Mouse (Mus musculus) MEL (cell line): ENCODE data around the gene Cd55. TPM values are rescaled to one million over a fixed set of nuclear protein-coding genes. Genes with fewer than 3 reads are reported as not detected.

Experiments used
- DNase-seq: peaks from one replicate; pipeline ENCODE4 v3.0.0; 2011; ENCODE audit warnings: low read depth, low spot score
- H3K27ac ChIP-seq: 2 replicates; pipeline ENCODE4 v1.5.1; 2012; ENCODE audit warnings: low read depth, mild to moderate bottlenecking, control low read depth, low read length, moderate library complexity; ENCODE audit not compliant: control insufficient read depth
- H3K27me3 ChIP-seq, 2 experiments: fragments of 150-350 bp in 1 of 2; sonication (generic) in 1 of 2; 2 replicates each; pipeline ENCODE4 v1.6.1; 2012; ENCODE audit warnings: low read length in 2 of 2, mild to moderate bottlenecking in 2 of 2, improper control_type of control experiment in 1 of 2, moderate library complexity in 1 of 2; ENCODE audit not compliant: insufficient read depth in 2 of 2, control insufficient read depth in 1 of 2
- H3K36me3 ChIP-seq, 2 experiments: 2 replicates each; pipeline ENCODE4 v1.6.1; 2012 to 2014; ENCODE audit warnings: low read length in 2 of 2, improper control_type of control experiment in 1 of 2, inconsistent platforms in 1 of 2, mild to moderate bottlenecking in 1 of 2; ENCODE audit not compliant: insufficient read depth in 2 of 2, control insufficient read depth in 1 of 2
- H3K4me1 ChIP-seq, 2 experiments: fragments of 150-350 bp in 1 of 2; sonication (generic) in 1 of 2; 2 replicates each; pipeline ENCODE4 v1.6.1; 2012; ENCODE audit warnings: low read length in 2 of 2, improper control_type of control experiment in 1 of 2, mild to moderate bottlenecking in 1 of 2; ENCODE audit not compliant: insufficient read depth in 2 of 2, control insufficient read depth in 1 of 2
- H3K4me3 ChIP-seq, 2 experiments: fragments of 150-350 bp in 1 of 2; sonication (generic) in 1 of 2; 2 replicates each; pipeline ENCODE4 v1.5.1; 2012; ENCODE audit warnings: low read depth in 2 of 2, low read length in 2 of 2, mild to moderate bottlenecking in 2 of 2, moderate library complexity in 2 of 2, control low read depth in 1 of 2, improper control_type of control experiment in 1 of 2; ENCODE audit not compliant: control insufficient read depth in 1 of 2, insufficient read depth in 1 of 2
- H3K79me2 ChIP-seq: 2 replicates; pipeline ENCODE4 v1.6.1; 2012; ENCODE audit warnings: mild to moderate bottlenecking, low read length, moderate library complexity; ENCODE audit not compliant: control insufficient read depth, poor library complexity, insufficient read depth
- H3K9ac ChIP-seq: 2 replicates; pipeline ENCODE4 v1.6.1; 2012; ENCODE audit warnings: low read depth, mild to moderate bottlenecking, control low read depth, low read length, moderate library complexity; ENCODE audit not compliant: control insufficient read depth, poor library complexity, severe bottlenecking
- H3K9me3 ChIP-seq: fragments of 150-350 bp; sonication (generic); replicated peaks from 2 replicates; pipeline ENCODE4 v1.6.1; 2012; ENCODE audit warnings: mild to moderate bottlenecking, low read length, improper control_type of control experiment, moderate library complexity; ENCODE audit not compliant: insufficient read depth
- BHLHE40 ChIP-seq: IDR thresholded peaks from 2 replicates; pipeline ENCODE4 v1.6.1; 2012; ENCODE audit warnings: low read depth, mild to moderate bottlenecking, inconsistent platforms, low read length, improper control_type of control experiment, borderline replicate concordance
- CHD1 ChIP-seq: IDR thresholded peaks from 2 replicates; pipeline ENCODE4 v1.6.1; 2012; ENCODE audit warnings: low read depth, mild to moderate bottlenecking, inconsistent platforms, low read length, improper control_type of control experiment
- CHD2 ChIP-seq: IDR thresholded peaks from 2 replicates; pipeline ENCODE4 v1.6.1; 2011; ENCODE audit warnings: low read length, improper control_type of control experiment
- CTCF ChIP-seq, 3 experiments: IDR thresholded peaks in 2 of 3; conservative IDR thresholded peaks in 1 of 3; 2 replicates each; pipeline ENCODE4 v1.5.1; 2011 to 2012; ENCODE audit warnings: low read length in 3 of 3, low read depth in 2 of 3, mild to moderate bottlenecking in 2 of 3, improper control_type of control experiment in 1 of 3, inconsistent platforms in 1 of 3, mixed read lengths in 1 of 3, moderate library complexity in 1 of 3; ENCODE audit not compliant: control insufficient read depth in 1 of 3, insufficient read depth in 1 of 3, poor library complexity in 1 of 3, severe bottlenecking in 1 of 3
- E2F4 ChIP-seq: IDR thresholded peaks from 2 replicates; pipeline ENCODE4 v1.6.1; 2011; ENCODE audit warnings: low read depth, low read length, improper control_type of control experiment, borderline replicate concordance
- ELF1 ChIP-seq: IDR thresholded peaks from 2 replicates; pipeline ENCODE4 v1.6.1; 2014; ENCODE audit warnings: low read depth, mild to moderate bottlenecking, inconsistent platforms, low read length, improper control_type of control experiment, moderate library complexity
- EP300 ChIP-seq, 2 experiments: IDR thresholded peaks; 2 replicates each; pipeline ENCODE4 v1.6.1; 2011; ENCODE audit warnings: improper control_type of control experiment in 2 of 2, low read length in 2 of 2, low read depth in 1 of 2, mild to moderate bottlenecking in 1 of 2
- ETS1 ChIP-seq: IDR thresholded peaks from 2 replicates; pipeline ENCODE4 v1.6.1; 2012; ENCODE audit warnings: low read depth, mild to moderate bottlenecking, inconsistent platforms, low read length, improper control_type of control experiment, moderate library complexity
- GABPA ChIP-seq: IDR thresholded peaks from 2 replicates; pipeline ENCODE4 v1.6.1; 2012; ENCODE audit warnings: low read depth, mild to moderate bottlenecking, inconsistent platforms, low read length, improper control_type of control experiment, moderate library complexity
- GATA1 ChIP-seq: IDR thresholded peaks from 2 replicates; pipeline ENCODE4 v1.6.1; 2011; ENCODE audit warnings: low read depth, low read length, improper control_type of control experiment
- HCFC1 ChIP-seq: IDR thresholded peaks from 2 replicates; pipeline ENCODE4 v1.6.1; 2012; ENCODE audit warnings: low read depth, mild to moderate bottlenecking, inconsistent platforms, low read length, improper control_type of control experiment, moderate library complexity
- JUND ChIP-seq: IDR thresholded peaks from 2 replicates; pipeline ENCODE4 v1.6.1; 2011; ENCODE audit warnings: low read depth, mild to moderate bottlenecking, improper control_type of control experiment, low read length
- KAT2A ChIP-seq: conservative IDR thresholded peaks from 2 replicates; pipeline ENCODE4 v1.6.1; 2012; ENCODE audit warnings: low read depth, low read length, improper control_type of control experiment, inconsistent platforms
- MAFK ChIP-seq: IDR thresholded peaks from 2 replicates; pipeline ENCODE4 v1.6.1; 2011; ENCODE audit warnings: low read depth, mild to moderate bottlenecking, low read length, improper control_type of control experiment, borderline replicate concordance
- MAX ChIP-seq: IDR thresholded peaks from 2 replicates; pipeline ENCODE4 v1.6.1; 2011; ENCODE audit warnings: low read length, improper control_type of control experiment
- MAZ ChIP-seq: IDR thresholded peaks from 2 replicates; pipeline ENCODE4 v1.6.1; 2012; ENCODE audit warnings: low read depth, mild to moderate bottlenecking, inconsistent platforms, low read length, improper control_type of control experiment
- MEF2A ChIP-seq: IDR thresholded peaks from 2 replicates; pipeline ENCODE4 v1.6.1; 2014; ENCODE audit warnings: low read depth, mild to moderate bottlenecking, inconsistent platforms, low read length, improper control_type of control experiment; ENCODE audit not compliant: poor library complexity, insufficient replicate concordance, severe bottlenecking; ENCODE audit errors: extremely low read depth
- MXI1 ChIP-seq: IDR thresholded peaks from 2 replicates; pipeline ENCODE4 v1.6.1; 2011; ENCODE audit warnings: mild to moderate bottlenecking, low read depth, low read length, improper control_type of control experiment
- MYB ChIP-seq: IDR thresholded peaks from 2 replicates; pipeline ENCODE4 v1.6.1; 2011; ENCODE audit warnings: mild to moderate bottlenecking, low read depth, low read length, improper control_type of control experiment
- NELFE ChIP-seq: IDR thresholded peaks from 2 replicates; pipeline ENCODE4 v1.6.1; 2011; ENCODE audit warnings: low read depth, low read length, improper control_type of control experiment
- NRF1 ChIP-seq: IDR thresholded peaks from 2 replicates; pipeline ENCODE4 v1.6.1; 2014; ENCODE audit warnings: low read depth, mild to moderate bottlenecking, inconsistent platforms, low read length, improper control_type of control experiment, moderate library complexity; ENCODE audit not compliant: poor library complexity, insufficient read depth, severe bottlenecking
- POLR2A ChIP-seq, 2 experiments: IDR thresholded peaks; 2 replicates each; pipeline ENCODE4 v1.6.1; 2011 to 2012; ENCODE audit warnings: low read length in 2 of 2, mild to moderate bottlenecking in 2 of 2, control low read depth in 1 of 2, improper control_type of control experiment in 1 of 2, low read depth in 1 of 2, moderate library complexity in 1 of 2; ENCODE audit not compliant: control insufficient read depth in 1 of 2, insufficient read depth in 1 of 2, poor library complexity in 1 of 2
- POLR2AphosphoS2 ChIP-seq: IDR thresholded peaks from 2 replicates; pipeline ENCODE4 v1.6.1; 2011; ENCODE audit warnings: low read length, improper control_type of control experiment
- POLR2AphosphoS5 ChIP-seq: IDR thresholded peaks from 2 replicates; pipeline ENCODE4 v1.6.1; 2012; ENCODE audit warnings: low read depth, borderline replicate concordance, mild to moderate bottlenecking, inconsistent platforms, low read length, moderate library complexity, mixed read lengths
- RCOR1 ChIP-seq: IDR thresholded peaks from 2 replicates; pipeline ENCODE4 v1.6.1; 2012; ENCODE audit warnings: low read depth, mild to moderate bottlenecking, inconsistent platforms, low read length, improper control_type of control experiment
- SIN3A ChIP-seq: IDR thresholded peaks from 2 replicates; pipeline ENCODE4 v1.6.1; 2012; ENCODE audit warnings: low read length, improper control_type of control experiment, inconsistent platforms
- TAL1 ChIP-seq: IDR thresholded peaks from 2 replicates; pipeline ENCODE4 v1.6.1; 2012; ENCODE audit warnings: mild to moderate bottlenecking, inconsistent platforms, low read length, moderate library complexity, mixed read lengths
- TBP ChIP-seq: IDR thresholded peaks from 2 replicates; pipeline ENCODE4 v1.8.0; 2011; ENCODE audit warnings: low read depth, low read length, improper control_type of control experiment
- TCF12 ChIP-seq: IDR thresholded peaks from 2 replicates; pipeline ENCODE4 v1.6.1; 2014; ENCODE audit warnings: low read depth, mild to moderate bottlenecking, inconsistent platforms, low read length, improper control_type of control experiment, moderate library complexity
- UBTF ChIP-seq: IDR thresholded peaks from 2 replicates; pipeline ENCODE4 v1.6.1; 2012; ENCODE audit warnings: low read depth, mild to moderate bottlenecking, inconsistent platforms, low read length, improper control_type of control experiment, moderate library complexity, borderline replicate concordance; ENCODE audit not compliant: insufficient read depth
- USF1 ChIP-seq: IDR thresholded peaks from 2 replicates; pipeline ENCODE4 v1.6.1; 2014; ENCODE audit warnings: low read depth, mild to moderate bottlenecking, inconsistent platforms, low read length, improper control_type of control experiment, moderate library complexity
- ZC3H11A ChIP-seq: IDR thresholded peaks from 2 replicates; pipeline ENCODE4 v1.6.1; 2012; ENCODE audit warnings: low read depth, mild to moderate bottlenecking, inconsistent platforms, low read length, improper control_type of control experiment
- ZKSCAN1 ChIP-seq: IDR thresholded peaks from 2 replicates; pipeline ENCODE4 v1.6.1; 2012; ENCODE audit warnings: low read depth, mild to moderate bottlenecking, inconsistent platforms, low read length, improper control_type of control experiment, moderate library complexity
- ZMIZ1 ChIP-seq: IDR thresholded peaks from 2 replicates; pipeline ENCODE4 v1.6.1; 2012; ENCODE audit warnings: low read depth, mild to moderate bottlenecking, inconsistent platforms, low read length, improper control_type of control experiment, moderate library complexity
- ZNF384 ChIP-seq: IDR thresholded peaks from 2 replicates; pipeline ENCODE4 v1.6.1; 2012; ENCODE audit warnings: low read depth, mild to moderate bottlenecking, inconsistent platforms, low read length, improper control_type of control experiment
- polyA plus RNA-seq, 2 experiments: library from polyadenylated mRNA; stranded (reverse) in 1 of 2; unstranded in 1 of 2; fragments of >175 nt in 1 of 2; fragments of >200 nt in 1 of 2; gene quantifications; 2 replicates each; pipeline versions ENCODE4 v1.2.1 to v1.2.4; 2012; ENCODE audit warnings: low replicate concordance in 2 of 2, low read depth in 1 of 2; ENCODE audit not compliant: insufficient read length in 2 of 2, insufficient read depth in 1 of 2, missing spikeins in 1 of 2
- total RNA-seq: library from RNA; depleted of rRNA; stranded (reverse); fragments of 300-350 nt; gene quantifications from 2 replicates; pipeline ENCODE4 v1.2.3, GENCODE M21; 2012

Gene Cd55
- total and polyA plus RNA-seq, 3 experiments: 12.8 to 20.2 TPM; not detected in 1

GRCm38 (mm10) chr1:130508030-130508956 is 45.7 kb upstream of the Cd55 start:
- Histone ChIP-seq H3K9me3 (no peaks in the 10 kb centered on the region), H3K27me3 (no peaks in the 10 kb centered on the region), H3K9ac (peak overlapping the region; percentile 8; the same call in 1 of the 2 replicates), H3K79me2 (no peaks in the 10 kb centered on the region), H3K27ac (peak overlapping the region; percentile 53), H3K4me3 (no peak overlapping the region), H3K4me1 (peaks cover 7 to 12% of the 10 kb centered on the region in 2 experiments), H3K36me3 (peaks cover 0 to 17% of the 10 kb centered on the region in 2 experiments; a peak in 2 of 4 replicates)
- DNase-seq: peak; percentile 78
- TF ChIP-seq GATA1 (peak; percentile 84), CHD1 (no peak), E2F4 (0 out of 2 replicates have a peak, but pooled peaks have one; percentile 38), MYB (peak; percentile 41; the same call in 1 of the 2 replicates), ZC3H11A (no peak), GABPA (no peak), MAX (peak; percentile 80), ZNF384 (no peak), ZMIZ1 (no peak), SIN3A (peak; percentile 79), MAZ (no peak), UBTF (no peak), ELF1 (peak; percentile 85), MEF2A (no peak), TAL1 (peak; percentile 84), MXI1 (peak; percentile 67; the same call in 1 of the 2 replicates), USF1 (peak; percentile 53; the same call in 1 of the 2 replicates), ETS1 (peak; percentile 78), TBP (peak; percentile 67), CTCF (IDR thresholded peaks at IDR 0.05 in 2 of 3, conservative IDR thresholded peaks at IDR 0.05 in 1 of 3; ENCODE audit: control insufficient read depth in 1 of 3, insufficient read depth in 1 of 3, low read depth in 2 of 3, low read length in 3 of 3, poor library complexity in 1 of 3, severe bottlenecking in 1 of 3) (no peak), HCFC1 (peak; percentile 84), POLR2A (IDR thresholded peaks at IDR 0.05; ENCODE audit: control insufficient read depth in 1 of 2, insufficient read depth in 1 of 2, low read depth in 1 of 2, low read length in 2 of 2, poor library complexity in 1 of 2) (peak in 1 of 2 experiments; percentile 33; a peak in 1 of 4 replicates), POLR2AphosphoS2 (no peak), EP300 (IDR thresholded peaks at IDR 0.05; ENCODE audit: low read depth in 1 of 2, low read length in 2 of 2) (peak; percentile 81 to 86), KAT2A (peak; percentile 73), RCOR1 (peak; percentile 55; the same call in 1 of the 2 replicates), ZKSCAN1 (no peak), MAFK (no peak), TCF12 (peak; percentile 85), CHD2 (peak; percentile 57), BHLHE40 (0 out of 2 replicates have a peak, but pooled peaks have one; percentile 24), NELFE (peak; percentile 35; the same call in 1 of the 2 replicates), JUND (no peak), NRF1 (peak; percentile 57; the same call in 1 of the 2 replicates), POLR2AphosphoS5 (no peak)
